Mouse (Mus musculus): ENCODE measurements around the gene Tmem266.

Tmem266 gene

DNA sequence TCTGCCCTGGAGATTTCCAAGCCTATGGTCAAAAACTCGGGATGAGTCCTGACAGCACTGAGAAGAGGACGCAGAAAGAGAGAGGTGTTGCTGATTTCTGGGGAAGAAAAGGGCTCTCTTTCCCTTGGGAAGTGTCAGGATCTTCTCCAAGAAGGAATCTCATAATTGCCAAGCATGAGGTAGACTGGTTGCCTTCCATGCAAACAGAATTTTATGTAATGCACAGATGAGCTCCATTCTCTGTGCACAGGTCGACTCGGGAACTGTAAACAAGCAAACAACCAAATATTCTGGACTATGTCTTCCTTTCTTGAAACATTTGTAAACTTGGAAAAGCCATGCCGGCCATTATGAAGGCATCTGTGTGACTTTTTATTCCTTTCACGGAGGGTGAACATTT lies 2.7 kb downstream of the Tmem266 start:
- in situ Hi-C loops (cut with MboI, MseI) = no loop called here

DNA sequence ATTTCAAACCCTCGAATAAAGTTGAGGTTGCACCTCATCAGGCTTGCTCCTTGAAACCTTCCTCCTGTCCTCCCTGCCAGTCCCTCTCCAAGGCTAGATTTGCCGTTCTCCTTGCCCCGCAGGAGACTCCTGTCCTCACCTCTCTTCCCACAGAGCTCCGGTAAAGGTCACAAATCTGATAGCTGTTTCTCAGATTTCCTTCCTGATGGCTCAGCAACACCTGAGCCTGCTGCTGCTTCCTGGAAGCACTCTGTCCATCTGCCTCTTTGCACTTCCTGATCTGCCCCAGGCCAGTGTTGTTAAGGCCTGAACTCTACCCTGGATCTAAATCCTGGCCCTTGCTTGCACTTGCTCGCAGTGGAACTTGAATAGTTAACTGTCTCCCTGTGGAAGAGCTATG lies 5.8 kb downstream of the Tmem266 start:
- in situ Hi-C loops (cut with MboI, MseI) = loop anchor here (5.0 kb wide), 1 partner anchor 55 kb away; no protein-coding TSS in a partner anchor

DNA sequence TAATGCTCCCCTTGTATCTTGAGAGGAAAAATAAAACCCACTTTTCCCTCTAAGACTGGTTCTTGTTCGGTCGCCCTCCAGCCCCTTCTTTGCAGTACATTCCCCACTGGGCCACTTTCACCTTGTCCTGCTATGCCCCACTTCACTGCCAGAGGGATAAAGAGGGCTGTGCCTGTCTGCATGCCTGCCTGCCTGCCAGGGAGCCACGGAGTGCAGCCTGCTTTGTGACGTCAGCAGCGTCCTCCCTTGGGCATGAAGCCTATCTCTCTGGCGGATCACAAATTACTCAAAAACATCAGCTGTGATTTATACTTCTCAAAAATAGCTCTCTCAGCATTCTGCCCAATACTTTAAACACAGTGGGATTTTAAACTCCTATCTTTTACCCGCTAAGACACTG lies 6.2 kb downstream of the Tmem266 start:
- in situ Hi-C loops (cut with MboI, MseI) = loop anchor here (5.0 kb wide), 1 partner anchor 54 kb away; no protein-coding TSS in a partner anchor

DNA sequence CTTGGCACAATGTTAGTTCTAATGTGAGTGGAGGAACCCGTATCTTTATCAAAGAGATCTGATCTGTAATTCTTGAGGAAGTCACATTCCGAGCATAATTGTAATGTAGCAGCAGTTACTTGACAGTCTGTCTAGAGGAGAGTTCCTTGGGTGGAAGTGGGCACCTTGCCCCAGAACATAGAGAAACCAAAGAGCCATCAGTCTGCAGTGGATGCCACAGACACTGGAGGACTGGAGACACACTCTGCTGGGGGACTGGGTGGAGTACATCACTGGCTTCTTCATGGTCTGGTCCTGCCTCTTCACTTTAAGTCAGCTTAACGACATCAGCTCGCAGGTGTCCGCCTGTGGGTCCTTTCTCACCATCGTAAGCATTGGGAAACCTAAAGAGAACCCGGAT lies 17.5 kb downstream of the Tmem266 start:
- in situ Hi-C loops (cut with MboI, MseI) = no loop called here

DNA sequence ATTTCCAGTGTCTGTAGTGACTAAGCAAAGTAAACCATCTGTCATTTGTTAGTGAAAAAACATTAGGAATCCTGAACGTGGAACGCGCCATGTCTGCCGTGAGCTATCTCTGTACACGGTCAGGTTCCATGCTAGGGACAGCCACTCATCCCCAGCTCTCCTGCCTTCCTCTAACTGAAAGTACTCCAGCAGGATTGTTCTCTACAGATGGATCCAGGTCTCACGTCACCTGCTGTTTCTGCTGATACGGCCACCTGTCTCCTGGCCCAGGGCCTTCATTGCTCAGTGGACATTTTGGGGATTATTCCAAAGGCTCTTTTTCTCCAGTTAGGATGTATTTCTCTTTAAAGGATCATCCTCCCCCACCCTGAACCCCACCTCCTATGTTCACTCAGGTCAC lies 18.6 kb downstream of the Tmem266 start:
- in situ Hi-C loops (cut with MboI, MseI) = no loop called here

DNA sequence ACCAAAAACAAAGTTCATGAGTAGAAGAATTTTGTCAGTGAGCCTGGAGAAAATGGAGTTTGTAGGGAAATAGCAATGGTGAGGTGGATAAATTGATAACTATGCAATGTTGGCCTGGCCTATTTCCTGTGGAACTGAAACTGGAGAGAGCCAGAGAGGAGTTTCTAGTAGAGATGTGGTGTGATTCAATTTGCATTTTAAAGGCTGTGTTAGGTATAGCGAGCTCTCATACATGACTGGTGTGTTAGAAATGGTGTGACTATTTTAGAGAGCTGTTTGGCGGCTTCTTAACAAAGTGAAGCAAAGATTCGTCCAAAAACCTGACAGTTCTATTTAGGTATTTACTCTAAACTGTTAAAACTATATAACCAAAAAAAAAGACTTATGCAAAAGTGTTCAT lies 22.0 kb downstream of the Tmem266 start:
- in situ Hi-C loops (cut with MboI, MseI) = no loop called here

DNA sequence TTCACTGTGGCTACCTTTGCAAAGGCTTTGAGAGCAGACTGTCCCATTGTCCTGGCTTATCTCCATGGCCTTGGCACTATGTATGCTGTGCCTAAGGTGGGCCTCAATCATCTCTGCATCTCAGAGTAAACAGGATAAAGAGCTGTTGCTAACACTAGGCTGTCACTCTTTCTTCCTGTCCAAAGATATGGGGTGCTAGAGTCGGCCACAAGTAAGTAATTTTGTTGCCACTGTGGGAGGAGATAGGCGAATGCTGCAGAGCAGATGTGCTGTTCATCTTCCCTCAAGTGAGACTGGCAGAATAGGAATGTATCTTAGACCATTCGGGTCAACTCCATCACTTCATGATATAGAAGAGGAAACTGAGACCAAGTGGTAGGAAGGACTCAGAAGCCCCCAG lies 28.0 kb downstream of the Tmem266 start:
- in situ Hi-C loops (cut with MboI, MseI) = no loop called here

DNA sequence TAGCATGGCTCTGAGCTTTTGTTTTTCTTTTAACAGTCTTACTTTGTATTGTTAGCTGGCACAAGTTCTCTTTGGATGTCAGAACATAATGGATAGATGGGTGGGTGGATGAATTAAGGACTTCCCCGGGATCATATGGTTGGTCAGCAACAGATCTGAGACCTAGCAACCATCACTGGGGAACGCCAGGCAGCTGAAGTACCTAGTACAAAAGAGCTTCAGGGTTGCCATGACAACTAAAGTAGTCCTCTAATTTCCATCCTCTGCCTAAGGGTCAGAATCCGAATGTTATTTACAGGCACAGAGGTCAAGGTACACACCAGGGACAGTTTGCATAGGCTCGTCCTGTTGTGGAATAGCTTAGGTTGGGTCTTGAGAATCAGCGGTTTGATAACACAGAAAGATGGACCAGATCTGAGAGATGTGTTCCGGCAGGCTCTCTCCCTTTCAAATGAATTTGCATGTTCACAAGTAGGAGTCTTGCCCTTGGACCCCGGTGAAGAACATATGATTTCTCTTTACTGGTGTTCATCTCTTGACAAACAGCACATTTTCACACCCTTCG lies 28.6 kb downstream of the Tmem266 start:
- in situ Hi-C loops (cut with MboI, MseI) = no loop called here

DNA sequence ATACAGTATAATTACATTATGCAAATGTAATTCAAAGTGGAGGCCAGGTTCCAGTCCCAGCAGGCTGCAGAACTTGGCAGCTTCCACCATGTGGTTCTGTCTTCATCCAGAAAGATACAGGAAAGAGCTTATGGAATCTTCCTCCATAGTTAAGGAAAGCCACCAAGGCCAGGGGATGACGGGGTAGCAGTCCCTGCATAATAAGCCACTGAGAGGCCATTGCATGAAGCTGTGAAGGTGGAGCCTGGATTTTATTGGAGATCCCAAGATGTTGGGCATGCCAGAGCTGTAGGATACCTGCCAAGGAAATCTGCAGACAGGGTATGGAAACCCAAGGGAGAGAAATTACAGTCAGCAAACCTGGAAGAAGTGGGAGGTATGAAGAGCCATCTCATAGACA lies 30.5 kb downstream of the Tmem266 start:
- in situ Hi-C loops (cut with MboI, MseI) = no loop called here

DNA sequence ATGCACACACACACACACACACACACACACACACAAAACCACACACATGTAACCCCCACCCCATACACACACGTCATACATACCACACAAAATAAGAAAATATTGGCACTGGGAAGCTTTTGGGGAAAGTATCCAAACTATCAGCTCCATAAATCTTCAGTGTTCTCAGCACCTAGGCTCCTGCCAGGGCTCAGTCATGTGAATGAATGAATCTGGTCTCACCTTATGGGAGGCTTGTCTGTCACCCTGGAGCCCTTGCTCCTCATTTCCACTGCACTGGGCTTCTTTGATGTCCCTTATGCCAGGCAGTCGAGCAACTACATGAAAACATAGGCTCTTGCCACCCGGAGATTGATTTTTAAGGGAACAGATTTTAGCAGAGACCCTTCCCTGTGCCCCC lies 33.7 kb downstream of the Tmem266 start:
- in situ Hi-C loops (cut with MboI, MseI) = no loop called here

DNA sequence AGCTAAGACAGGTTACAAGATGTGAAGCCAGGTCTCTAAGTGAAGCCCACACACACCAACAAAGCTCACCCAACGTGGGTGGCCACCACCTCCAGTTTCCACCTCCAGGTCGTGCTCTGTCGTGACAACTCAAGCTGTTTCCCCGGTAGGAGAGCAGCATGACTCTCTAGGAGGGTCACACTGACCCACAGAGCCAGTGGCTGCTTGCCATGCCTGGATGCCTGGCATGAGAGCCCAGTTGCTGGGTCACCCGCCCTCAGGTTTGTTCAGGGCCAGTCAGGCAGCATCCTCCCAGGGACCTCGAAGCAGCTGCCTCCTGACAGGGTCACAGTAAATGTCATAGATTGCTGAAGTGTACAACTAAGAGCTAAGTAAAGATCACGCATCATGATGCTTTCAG lies 34.1 kb downstream of the Tmem266 start:
- in situ Hi-C loops (cut with MboI, MseI) = no loop called here

DNA sequence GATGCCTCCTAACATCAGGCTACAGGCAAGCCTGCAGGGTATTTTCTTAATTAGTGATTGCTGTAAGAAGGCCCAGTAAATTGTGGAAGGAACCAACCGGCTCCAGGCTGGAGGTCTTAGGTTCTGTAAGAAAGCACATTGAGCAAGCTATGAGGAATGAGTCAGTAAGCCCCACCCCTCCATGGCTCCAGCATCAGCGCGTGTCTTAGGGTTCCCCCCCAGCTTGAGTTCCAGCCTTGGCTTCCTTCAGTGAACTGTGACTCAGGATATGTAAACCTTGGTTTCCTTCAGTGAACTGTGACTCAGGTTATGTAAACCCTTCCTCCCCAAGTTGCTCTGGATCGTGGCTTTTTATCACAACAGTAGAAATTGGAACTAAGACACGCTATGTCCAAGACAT lies 35.3 kb downstream of the Tmem266 start:
- in situ Hi-C loops (cut with MboI, MseI) = no loop called here

DNA sequence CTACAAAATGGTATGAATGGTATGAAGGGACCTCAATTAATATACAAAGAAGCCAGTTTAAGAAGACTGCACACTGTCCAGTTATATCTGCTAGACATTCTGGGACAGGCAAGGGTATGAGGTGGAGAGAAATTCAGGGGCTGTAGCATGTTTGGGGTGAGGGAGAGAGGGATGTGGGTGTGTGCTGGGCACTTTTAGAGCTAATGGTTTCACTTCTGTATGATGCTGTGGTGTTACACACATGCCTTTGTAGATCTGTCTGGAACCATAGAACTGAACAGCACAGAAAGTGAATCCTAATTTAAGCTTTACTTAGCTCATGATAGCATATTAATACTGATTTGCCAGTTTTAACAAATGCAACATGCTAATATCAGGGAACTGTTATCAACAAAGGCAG lies 37.0 kb downstream of the Tmem266 start:
- in situ Hi-C loops (cut with MboI, MseI) = no loop called here

DNA sequence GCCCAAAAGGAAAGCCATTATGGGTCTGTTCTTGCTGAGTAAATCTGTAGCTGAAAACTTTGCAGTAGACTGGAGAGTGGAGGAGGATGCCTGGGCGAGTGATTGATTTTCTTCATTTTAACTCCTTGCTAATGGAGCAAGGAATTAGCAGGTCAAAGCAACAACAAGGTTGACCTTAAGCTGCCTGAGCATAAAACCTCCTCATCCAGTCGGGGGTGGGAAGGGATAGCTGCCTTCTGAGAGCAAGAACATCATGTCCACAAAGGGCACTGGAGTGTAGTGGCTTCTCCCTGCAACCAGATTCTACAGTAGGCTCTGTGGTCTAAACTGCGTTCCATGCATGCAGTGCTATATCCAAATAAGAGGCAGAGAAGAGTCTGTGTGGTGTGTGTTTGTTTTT lies 41.3 kb downstream of the Tmem266 start:
- in situ Hi-C loops (cut with MboI, MseI) = no loop called here

DNA sequence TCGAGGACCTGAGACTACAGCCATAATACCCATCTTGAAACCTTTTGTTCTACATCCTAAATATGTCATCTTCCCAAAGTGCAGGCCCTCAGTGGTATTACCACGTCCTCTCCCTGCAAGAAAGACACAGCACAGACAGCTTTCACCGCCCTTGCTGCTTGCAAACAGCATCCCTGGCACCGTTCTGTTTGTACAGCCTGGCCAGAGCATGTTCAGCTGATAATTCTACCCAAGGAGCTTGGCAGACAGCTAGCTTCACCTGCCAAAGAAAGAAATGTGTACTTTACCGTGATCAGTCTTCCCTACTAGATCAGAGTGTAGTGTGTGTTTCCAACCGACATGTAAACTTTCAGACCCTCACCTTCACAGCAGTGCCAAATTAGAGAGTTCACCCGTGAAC lies 45.2 kb downstream of the Tmem266 start:
- in situ Hi-C loops (cut with MboI, MseI) = loop anchor here (10.0 kb wide), 1 partner anchor 1987 kb away; the partner anchor contains the start of gene Kdelc2

DNA sequence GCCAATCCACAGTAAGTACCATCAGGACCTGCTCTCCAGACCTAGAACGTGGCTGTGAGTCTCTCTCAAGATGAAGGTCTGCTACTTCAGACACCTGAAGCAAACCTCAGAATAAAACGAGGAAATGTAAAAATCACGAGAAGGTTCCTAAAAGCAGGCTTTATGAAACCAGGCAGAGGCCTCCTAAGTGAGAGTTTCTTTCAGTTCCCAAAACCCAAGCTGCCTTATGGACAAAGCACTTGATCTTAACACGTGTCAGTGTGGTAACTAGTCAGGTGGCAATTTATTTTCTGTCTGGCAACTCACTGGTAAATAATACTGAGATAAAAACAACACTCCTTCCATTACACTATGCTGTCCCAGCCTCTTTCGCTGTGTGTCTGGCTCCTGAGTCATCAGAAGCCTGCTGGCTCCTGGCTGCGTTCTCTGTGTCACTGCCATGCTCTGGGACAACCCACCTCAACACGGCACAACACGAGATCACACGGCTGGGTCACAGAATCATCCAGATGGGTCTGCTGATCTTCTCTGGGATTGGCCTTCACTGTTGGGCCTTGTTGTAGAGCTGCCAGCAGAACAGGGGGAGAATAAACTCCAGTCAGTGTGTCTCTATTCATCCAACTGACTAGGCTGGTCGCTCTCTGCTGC lies 51.0 kb downstream of the Tmem266 start:
- in situ Hi-C loops (cut with MboI, MseI) = loop anchor here (10.0 kb wide), 1 partner anchor 1993 kb away; the partner anchor contains the start of gene Kdelc2

DNA sequence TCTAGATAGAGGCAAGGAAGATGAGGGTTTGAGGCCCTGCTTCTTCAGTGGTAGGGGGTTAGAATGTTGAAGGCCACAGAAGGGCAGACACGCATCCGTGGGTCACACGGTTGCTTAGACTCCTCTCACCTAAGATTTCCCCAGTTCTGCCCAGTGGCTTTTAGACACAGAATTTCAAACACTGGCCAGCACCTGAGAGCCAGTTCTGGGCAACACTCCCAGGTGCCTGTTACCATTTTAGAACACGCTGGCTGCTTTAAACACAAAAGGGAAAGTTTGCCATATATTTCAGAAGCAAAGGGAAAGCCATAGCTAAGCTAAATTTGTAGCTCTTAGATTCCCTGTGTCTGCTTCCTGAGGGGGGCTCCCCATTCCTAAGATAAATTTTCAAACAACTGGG lies 54.7 kb downstream of the Tmem266 start:
- in situ Hi-C loops (cut with MboI, MseI) = no loop called here

DNA sequence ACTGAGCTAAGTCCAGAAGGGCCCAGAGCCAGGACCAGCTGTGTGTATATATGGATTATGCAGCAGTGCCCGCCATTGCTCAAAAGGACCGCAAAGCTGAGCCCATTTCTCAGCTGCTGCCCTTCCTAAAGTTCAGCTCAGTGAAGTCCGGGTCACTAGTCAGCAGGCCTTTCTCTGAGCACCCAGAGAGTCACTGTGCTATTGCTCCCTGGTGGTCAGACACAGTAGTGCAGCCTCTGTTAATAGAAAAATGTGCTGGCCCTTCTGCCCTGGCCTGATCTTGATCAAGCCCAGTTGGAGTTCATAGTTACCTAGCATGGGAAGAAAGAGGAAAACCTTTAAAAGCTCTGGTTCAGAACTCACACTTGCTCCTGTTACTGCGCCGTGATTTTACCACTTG lies 55.7 kb downstream of the Tmem266 start:
- in situ Hi-C loops (cut with MboI, MseI) = no loop called here

DNA sequence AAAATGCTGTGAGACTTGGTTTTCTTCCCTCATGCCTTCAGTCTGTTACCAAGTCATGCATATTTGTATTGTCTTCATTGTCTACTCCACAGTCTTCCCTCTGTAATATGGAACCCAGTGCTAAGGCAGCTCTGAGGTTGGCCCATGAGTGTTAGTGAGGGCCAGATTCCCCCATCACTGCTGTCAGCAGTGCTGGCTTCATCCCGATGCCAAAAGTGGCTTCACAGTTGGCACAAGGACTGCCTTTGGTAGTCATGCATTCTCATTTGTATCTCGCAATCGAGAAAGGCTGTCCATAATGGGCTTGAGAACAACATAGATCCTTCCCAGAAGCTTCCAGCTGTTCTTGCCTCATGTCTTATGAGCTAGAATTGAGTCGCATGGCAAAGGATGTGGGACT lies 59.4 kb downstream of the Tmem266 start:
- in situ Hi-C loops (cut with MboI, MseI) = loop anchor here (5.0 kb wide), 1 partner anchor 54 kb away; no protein-coding TSS in a partner anchor

DNA sequence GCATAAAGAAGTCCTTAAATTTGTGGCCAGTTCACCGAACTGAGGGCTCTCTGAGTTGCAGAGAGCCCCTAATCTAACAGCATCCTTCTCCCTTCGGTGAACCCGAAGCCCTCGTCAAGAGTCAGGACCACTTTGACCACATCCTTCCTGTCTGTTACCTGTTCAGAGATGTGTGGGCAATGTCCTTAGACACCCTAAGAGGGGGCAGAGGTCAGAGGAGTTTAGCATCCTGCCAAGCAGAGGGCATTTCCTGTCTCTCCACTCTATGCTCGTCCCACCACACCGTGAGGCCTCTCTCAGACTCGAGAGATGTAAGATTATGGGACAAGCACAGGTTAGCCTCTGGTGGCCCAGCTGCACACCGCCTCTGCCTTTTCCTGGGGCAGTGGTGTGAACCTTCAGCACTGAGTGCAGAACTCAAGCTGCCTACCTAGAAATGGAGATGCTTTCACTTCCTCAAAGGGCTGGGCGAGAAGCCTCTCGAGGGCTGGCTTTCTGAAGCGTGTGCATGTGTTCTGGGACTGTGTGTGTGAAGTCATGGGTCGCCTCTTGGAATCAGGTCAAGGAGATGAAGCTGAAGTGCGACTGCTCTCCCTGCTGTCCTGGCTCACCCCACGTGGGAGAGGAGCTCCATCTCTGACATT lies 61.3 kb downstream of the Tmem266 start:
- in situ Hi-C loops (cut with MboI, MseI) = loop anchor here (5.0 kb wide), 1 partner anchor 56 kb away; no protein-coding TSS in a partner anchor

DNA sequence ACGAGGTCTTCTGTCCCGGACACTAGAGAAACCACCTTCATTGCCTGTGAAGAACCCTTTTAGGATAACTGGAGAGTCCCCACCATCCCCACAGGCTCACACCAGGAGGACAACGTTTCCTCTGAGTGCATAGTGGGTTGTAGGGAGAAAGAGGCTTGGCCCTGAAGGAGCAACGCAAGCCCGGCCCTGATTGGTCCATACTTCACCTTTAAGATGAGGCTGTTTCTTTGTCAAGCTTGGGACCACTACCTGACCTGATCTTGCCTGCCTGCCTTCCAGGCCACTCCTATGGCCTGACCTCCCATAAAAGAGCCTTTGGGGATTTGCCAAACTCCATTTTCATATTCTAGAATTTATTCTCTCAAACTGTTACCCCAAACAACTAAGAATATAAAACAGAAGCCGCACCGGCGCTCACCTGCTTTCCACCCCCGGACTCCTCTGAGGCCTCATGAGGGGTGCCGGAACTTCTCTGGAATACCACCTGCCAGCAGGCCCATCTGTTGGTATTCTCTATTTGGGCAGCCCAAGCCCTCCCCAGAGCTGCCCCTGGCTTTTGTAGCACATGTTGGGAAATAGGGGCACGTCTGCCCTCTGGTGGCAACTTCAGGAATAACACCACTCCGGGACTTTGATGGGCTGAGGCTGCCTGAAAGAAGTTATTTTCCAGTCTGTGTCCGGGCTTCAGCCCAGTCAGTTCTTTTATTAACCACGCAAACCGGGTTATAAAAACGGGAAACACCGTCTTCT lies 65.4 kb downstream of the Tmem266 start:
- in situ Hi-C loops (cut with MboI, MseI) = no loop called here

DNA sequence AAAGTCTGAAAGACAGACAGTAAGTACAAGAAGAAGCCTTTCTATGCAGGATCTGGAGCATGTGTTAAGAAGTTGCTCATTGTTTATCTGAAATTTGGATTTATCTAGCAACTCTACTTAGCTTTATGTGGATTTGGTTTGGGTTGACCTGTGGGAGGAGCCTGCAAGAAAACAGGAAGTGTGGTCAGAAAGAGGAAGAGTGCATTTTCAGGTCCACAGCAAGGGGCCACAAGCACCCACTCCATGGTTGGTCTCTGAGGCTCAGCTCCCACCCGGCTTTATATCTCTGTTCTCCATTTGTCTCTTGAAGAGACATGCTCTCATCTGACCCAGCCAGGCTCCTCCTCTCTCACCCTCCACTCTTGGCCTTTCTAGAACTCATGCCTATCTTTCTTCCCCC lies 68.9 kb downstream of the Tmem266 start:
- in situ Hi-C loops (cut with MboI, MseI) = no loop called here

Measured in T-helper 1 cell (primary cell).